Mouse (Mus musculus): ENCODE results near the gene Lamtor2. TPM values are rescaled to one million over a fixed set of nuclear protein-coding genes. Genes with fewer than 3 reads are reported as not detected.

The Lamtor2 gene
- total RNA-seq, 2 experiments from 2014 or later: 156 to 164 TPM

- no peak for DNase-seq (ENCODE audit: low spot score in 2 of 2)
These were observed 24.2 kb downstream of the Lamtor2 start for GRCm38 (mm10) chr3:88528646-88529045.

GRCm38 (mm10) chr3:88527565-88527964, 25.3 kb downstream of the Lamtor2 start:
- no peak for DNase-seq (ENCODE audit: low spot score in 2 of 2)

- DNase-seq (ENCODE audit: low spot score in 2 of 2): peak; percentile 75 to 80
These were observed 26.4 kb downstream of the Lamtor2 start for GRCm38 (mm10) chr3:88526157-88527131.

GRCm38 (mm10) chr3:88525021-88525420, 27.9 kb downstream of the Lamtor2 start:
- DNase-seq (ENCODE audit: low spot score in 2 of 2): no peak

- no peak for DNase-seq (ENCODE audit: low spot score in 2 of 2)
These were observed 29.8 kb downstream of the Lamtor2 start for GRCm38 (mm10) chr3:88523027-88523426.

GRCm38 (mm10) chr3:88521803-88522331, 31.0 kb downstream of the Lamtor2 start:
- DNase-seq (ENCODE audit: low spot score in 2 of 2): peak; percentile 76 to 81

GRCm38 (mm10) chr3:88521156-88521555, 31.7 kb downstream of the Lamtor2 start:
- DNase-seq (ENCODE audit: low spot score in 2 of 2): no peak

GRCm38 (mm10) chr3:88520078-88520477, 32.8 kb downstream of the Lamtor2 start:
- no peak for DNase-seq (ENCODE audit: low spot score in 2 of 2)

GRCm38 (mm10) chr3:88518411-88518810, 34.5 kb downstream of the Lamtor2 start:
- DNase-seq (ENCODE audit: low spot score in 2 of 2): no peak

- DNase-seq (ENCODE audit: low spot score in 2 of 2): no peak
These were observed 36.5 kb downstream of the Lamtor2 start for GRCm38 (mm10) chr3:88516407-88516806.

- no peak for DNase-seq (ENCODE audit: low spot score in 2 of 2)
These were observed 37.8 kb downstream of the Lamtor2 start for GRCm38 (mm10) chr3:88515095-88515386.

GRCm38 (mm10) chr3:88514231-88515094, 38.4 kb downstream of the Lamtor2 start:
- no peak for DNase-seq (ENCODE audit: low spot score in 2 of 2)

- DNase-seq (ENCODE audit: low spot score in 2 of 2): no peak
These were observed 39.2 kb downstream of the Lamtor2 start for GRCm38 (mm10) chr3:88513546-88514115.

GRCm38 (mm10) chr3:88512896-88513545, 39.9 kb downstream of the Lamtor2 start:
- no peak for DNase-seq (ENCODE audit: low spot score in 2 of 2)

GRCm38 (mm10) chr3:88512141-88512895, 40.6 kb downstream of the Lamtor2 start:
- no peak for DNase-seq (ENCODE audit: low spot score in 2 of 2)

- DNase-seq (ENCODE audit: low spot score in 2 of 2): no peak
These were observed 41.3 kb downstream of the Lamtor2 start for GRCm38 (mm10) chr3:88511559-88511958.

- DNase-seq (ENCODE audit: low spot score in 2 of 2): no peak
These were observed 42.2 kb downstream of the Lamtor2 start for GRCm38 (mm10) chr3:88510421-88511289.

- peak; percentile 89 to 91 for DNase-seq (ENCODE audit: low spot score in 2 of 2)
These were observed 43.0 kb downstream of the Lamtor2 start, which contains the start of gene Lmna for GRCm38 (mm10) chr3:88509692-88510420. Lmna (minus strand) TSS chr3:88509956.

Measured in adrenal gland, adult 18-20 months (tissue).